Mouse (Mus musculus): ENCODE measurements at regions not wholly inside any gene's neighbourhood (a gene's known extent, or its start where the extent isn't known, plus 50 kb on each side); places are given as distances from the start of the nearest gene placed in this dataset.

DNA sequence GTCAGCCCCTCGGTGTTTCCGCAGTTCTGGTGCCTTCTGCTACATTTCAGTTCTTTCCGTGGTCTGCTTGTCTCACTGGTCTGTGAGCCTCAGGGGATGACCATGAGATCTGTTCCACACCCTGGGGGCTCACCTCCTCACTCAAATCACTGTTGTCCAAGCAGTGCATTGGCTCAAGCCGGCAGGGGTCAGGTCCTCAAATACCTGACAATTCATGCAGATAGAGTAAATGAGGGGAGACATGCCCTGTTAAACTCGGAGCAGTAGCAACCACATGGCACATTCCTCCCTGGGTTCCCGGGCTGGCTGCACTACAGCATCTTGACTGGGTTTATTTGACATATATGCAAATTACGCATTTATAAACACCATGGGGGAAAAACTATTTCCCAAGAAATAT lies 84.0 kb upstream of the Zmiz1 start:
- DNase-seq (ENCODE audit: low read depth), result peak; percentile 31
- TF ChIP-seq POLR2A (IDR thresholded peaks at IDR 0.05; ENCODE audit: borderline replicate concordance, extremely low read depth, insufficient read depth, insufficient read length, poor library complexity, severe bottlenecking), result no peak
- TF ChIP-seq CTCF (IDR thresholded peaks at IDR 0.05; ENCODE audit: borderline replicate concordance, extremely low read depth, insufficient read depth, insufficient read length), result no peak

DNA sequence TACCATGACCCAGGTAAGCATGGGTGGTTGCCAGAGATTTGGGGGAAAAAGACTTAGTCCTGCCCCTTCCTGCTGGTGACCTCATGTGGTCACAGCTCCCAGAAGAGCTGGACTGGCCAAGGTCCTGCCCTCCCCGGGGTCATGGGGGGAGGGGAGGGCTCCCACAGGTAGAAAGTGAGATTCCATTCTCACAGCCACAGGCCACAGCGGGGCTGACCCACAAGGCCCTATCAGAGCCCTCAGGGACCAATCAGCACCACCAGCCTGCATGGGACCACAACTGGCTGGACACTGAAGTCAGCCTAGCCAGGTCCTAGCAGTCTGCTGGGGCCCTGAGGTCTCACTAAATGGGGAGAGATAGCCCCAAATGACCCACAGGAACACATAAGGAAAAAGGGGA lies 81.9 kb upstream of the Zmiz1 start:
- TF ChIP-seq POLR2A (IDR thresholded peaks at IDR 0.05; ENCODE audit: borderline replicate concordance, extremely low read depth, insufficient read depth, insufficient read length, poor library complexity, severe bottlenecking), result no peak
- no peak for TF ChIP-seq CTCF (IDR thresholded peaks at IDR 0.05; ENCODE audit: borderline replicate concordance, extremely low read depth, insufficient read depth, insufficient read length)
- no peak for DNase-seq (ENCODE audit: low read depth)

DNA sequence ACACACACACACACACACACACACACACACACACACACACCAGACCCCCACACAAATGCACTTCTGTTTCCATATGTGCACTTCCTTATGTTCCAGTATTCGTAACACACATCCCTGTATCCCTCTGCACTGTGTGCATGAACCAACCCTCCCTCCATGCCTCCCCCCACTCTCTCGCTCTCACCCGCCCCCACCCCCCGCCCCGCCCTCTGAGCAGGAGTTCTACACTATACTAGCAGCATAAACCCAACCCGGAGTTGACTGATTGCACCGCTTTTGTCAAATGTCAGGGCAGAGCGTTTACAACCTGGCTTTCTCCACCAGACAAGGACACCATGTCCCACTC lies 81.5 kb upstream of the Zmiz1 start:
- no peak for DNase-seq (ENCODE audit: low read depth)
- no peak for TF ChIP-seq POLR2A (IDR thresholded peaks at IDR 0.05; ENCODE audit: borderline replicate concordance, extremely low read depth, insufficient read depth, insufficient read length, poor library complexity, severe bottlenecking)
- no peak for TF ChIP-seq CTCF (IDR thresholded peaks at IDR 0.05; ENCODE audit: borderline replicate concordance, extremely low read depth, insufficient read depth, insufficient read length)

DNA sequence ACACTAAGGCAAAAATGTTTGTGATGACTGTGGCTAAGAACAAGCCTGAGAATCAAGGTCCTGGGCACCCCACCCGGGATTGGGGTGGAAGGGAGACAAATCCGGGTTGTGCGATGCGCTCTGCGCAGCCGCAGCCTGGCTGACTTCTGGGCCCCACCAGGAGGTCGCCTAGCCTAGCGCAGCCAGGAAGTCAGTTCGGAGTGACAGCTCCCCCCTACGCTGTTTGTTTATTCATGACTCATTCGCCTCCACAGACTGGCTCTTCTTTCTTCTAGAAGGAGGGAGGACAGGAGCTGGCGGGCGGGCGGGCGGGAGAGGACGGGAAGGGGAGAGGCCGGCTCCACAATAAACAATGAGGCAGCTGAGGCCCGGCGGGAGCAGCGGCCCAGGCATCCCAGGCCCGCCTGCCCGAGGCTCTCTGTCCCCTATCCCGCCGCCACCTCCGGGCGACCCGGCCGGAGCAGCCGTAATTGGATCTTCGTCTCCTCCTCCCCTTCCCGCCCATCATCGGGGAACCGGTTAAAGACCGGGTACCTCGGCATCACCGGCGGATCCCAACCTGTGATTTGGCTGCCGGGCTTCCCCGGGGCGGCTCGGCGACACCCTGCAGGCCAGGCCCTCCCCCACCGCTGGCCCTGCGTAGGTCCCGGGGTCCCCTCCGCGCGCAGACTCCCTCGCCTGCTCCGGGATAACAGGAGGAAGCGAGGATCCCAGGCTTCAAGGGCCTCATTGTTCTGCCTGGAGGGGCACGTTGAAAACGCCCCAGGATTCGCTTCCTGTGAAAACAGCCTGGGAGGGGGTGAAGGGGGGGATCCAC lies 80.9 kb upstream of the Zmiz1 start:
- peak; percentile 98 for DNase-seq (ENCODE audit: low read depth)
- TF ChIP-seq POLR2A (IDR thresholded peaks at IDR 0.05; ENCODE audit: borderline replicate concordance, extremely low read depth, insufficient read depth, insufficient read length, poor library complexity, severe bottlenecking) (peak; percentile 11; the same call in 1 of the 2 replicates), CTCF (IDR thresholded peaks at IDR 0.05; ENCODE audit: borderline replicate concordance, extremely low read depth, insufficient read depth, insufficient read length) (no peak)

DNA sequence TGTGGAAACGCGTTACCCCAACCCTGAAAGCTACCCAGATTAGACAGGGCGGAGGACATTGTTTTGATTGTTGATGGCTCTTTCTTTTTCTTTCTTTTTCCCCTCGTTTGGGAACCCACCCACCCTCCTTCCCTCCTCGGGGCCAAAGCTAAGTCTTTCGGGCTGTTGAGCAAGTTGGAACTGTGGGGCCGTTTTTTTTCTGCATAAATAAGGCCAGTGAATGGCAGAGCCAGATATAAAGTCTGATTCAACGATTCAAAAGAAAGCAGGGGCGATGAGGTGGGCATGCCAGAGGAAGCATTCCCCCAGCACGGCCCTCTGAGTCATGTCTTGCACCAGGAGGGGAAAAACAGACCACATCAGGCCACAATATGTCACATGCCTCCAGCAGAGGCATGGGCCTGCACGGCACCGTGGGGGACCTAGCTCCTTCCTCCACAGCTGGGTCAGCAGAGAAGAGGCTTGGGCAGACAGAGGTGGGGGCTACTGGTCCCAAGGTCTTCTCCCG lies 80.2 kb upstream of the Zmiz1 start:
- peak; percentile 92 for DNase-seq (ENCODE audit: low read depth)
- TF ChIP-seq CTCF (IDR thresholded peaks at IDR 0.05; ENCODE audit: borderline replicate concordance, extremely low read depth, insufficient read depth, insufficient read length) (no peak), POLR2A (IDR thresholded peaks at IDR 0.05; ENCODE audit: borderline replicate concordance, extremely low read depth, insufficient read depth, insufficient read length, poor library complexity, severe bottlenecking) (no peak)

DNA sequence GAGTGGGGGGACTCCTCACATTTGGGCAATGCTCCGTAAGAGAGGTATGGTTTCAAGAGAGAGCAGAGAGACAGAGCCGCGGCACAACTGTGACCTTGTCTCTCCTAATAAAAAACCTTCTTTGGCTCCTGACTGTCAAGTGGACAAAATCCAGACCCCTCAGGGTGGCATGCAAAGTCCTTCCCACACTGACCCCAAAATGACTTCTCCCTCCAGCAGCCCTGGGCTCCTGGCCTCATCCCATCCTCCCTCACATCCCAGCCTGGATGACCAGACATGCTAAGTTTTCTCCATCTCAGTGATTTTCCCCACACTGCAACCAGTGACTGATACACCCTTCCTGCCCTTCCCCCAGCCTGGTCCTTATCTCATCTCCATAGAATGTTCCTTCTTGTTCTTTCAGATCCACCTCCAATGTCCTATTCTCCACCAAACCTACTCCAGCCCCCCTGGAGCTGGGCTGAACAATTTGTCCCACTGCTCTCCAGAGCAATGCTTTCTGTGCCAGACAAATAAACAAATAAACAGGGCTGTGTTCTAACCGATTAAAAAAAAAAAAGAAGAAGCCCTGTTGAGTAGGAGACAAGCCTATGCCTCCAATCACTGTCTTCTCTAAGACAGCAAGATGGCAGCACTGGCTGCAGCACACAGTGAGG lies 75.7 kb upstream of the Zmiz1 start:
- no peak for TF ChIP-seq POLR2A (IDR thresholded peaks at IDR 0.05; ENCODE audit: borderline replicate concordance, extremely low read depth, insufficient read depth, insufficient read length, poor library complexity, severe bottlenecking)
- TF ChIP-seq CTCF (IDR thresholded peaks at IDR 0.05; ENCODE audit: borderline replicate concordance, extremely low read depth, insufficient read depth, insufficient read length), result no peak
- no peak for DNase-seq (ENCODE audit: low read depth)

DNA sequence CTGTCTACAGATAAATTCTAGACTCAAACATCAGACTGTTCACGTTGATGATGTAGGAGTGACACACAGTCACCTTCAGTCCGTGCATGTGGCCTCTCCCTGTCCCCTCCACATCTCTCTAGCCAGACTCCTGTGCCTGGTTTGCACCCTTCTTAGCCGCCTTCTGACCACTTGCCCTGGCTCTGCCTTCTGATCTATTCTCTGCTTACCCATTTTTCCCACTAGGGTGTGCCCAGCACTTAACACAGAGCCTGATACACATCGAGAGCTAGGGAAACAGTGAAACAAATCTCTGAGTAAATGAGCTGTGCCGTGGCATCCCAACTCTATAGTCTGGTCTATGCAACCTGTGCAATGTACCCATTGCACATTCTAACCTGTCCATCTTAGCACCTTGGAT lies 73.3 kb upstream of the Zmiz1 start:
- no peak for DNase-seq (ENCODE audit: low read depth)
- TF ChIP-seq CTCF (IDR thresholded peaks at IDR 0.05; ENCODE audit: borderline replicate concordance, extremely low read depth, insufficient read depth, insufficient read length), result no peak
- TF ChIP-seq POLR2A (IDR thresholded peaks at IDR 0.05; ENCODE audit: borderline replicate concordance, extremely low read depth, insufficient read depth, insufficient read length, poor library complexity, severe bottlenecking), result no peak

DNA sequence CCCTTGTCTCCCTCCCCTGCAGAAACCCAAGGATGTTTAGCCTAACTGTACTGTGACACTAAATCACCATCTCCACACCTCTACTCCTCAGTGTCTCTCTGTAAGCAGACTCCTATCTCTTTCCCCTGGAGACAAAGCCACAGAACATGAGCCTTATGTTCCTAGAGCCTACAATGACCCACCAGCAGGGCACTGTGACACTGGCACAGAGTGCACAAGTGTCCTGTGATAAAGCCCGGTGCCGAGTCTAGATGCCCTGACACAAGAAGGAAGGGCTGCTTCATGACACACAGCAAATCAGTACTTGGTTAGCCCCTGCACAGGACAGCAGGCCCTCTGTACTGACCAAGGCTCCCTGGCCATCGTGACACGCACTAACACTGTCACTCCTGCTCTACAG lies 71.2 kb upstream of the Zmiz1 start:
- no peak for DNase-seq (ENCODE audit: low read depth)
- no peak for TF ChIP-seq POLR2A (IDR thresholded peaks at IDR 0.05; ENCODE audit: borderline replicate concordance, extremely low read depth, insufficient read depth, insufficient read length, poor library complexity, severe bottlenecking)
- no peak for TF ChIP-seq CTCF (IDR thresholded peaks at IDR 0.05; ENCODE audit: borderline replicate concordance, extremely low read depth, insufficient read depth, insufficient read length)

DNA sequence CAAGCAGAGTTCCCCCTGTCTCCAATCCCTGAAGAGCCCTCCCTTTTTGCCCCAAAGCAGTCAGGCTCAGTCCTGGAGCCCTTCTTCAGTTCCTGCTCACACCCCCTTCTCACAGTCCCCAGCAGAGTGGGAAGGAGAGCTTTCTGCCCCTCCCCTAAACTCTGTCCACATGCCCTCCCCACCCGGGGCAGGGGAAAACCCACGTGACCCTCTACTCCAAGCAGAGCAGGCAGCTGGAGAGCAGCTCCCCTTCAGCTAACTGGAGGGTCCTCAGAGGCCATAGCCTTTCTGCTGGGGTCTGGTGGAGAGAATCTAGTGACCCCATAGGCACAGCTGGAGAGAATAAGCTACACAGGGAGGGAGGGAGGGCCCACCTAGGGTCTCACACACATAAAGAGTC lies 69.7 kb upstream of the Zmiz1 start:
- DNase-seq (ENCODE audit: low read depth), result peak; percentile 31
- TF ChIP-seq POLR2A (IDR thresholded peaks at IDR 0.05; ENCODE audit: borderline replicate concordance, extremely low read depth, insufficient read depth, insufficient read length, poor library complexity, severe bottlenecking) (no peak), CTCF (IDR thresholded peaks at IDR 0.05; ENCODE audit: borderline replicate concordance, extremely low read depth, insufficient read depth, insufficient read length) (no peak)

DNA sequence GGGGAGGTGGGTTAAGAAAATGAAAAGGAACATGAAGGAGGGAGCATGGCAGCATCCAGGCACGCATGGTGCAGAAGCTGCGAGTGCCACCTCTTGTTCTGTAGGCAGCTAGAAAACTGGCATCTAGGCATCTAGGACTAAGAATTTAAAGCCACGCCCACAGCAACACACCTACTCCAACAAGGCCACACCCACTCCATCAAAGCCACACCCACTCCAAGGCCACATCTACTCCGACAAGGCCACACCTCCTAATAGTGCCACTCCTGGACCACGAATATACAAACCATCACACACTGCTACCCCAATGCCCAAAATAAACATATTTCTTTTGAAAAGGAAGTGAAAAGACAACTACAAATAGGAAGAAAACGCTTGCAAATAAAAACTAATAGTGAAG lies 66.6 kb upstream of the Zmiz1 start:
- TF ChIP-seq CTCF (IDR thresholded peaks at IDR 0.05; ENCODE audit: borderline replicate concordance, extremely low read depth, insufficient read depth, insufficient read length) (no peak), POLR2A (IDR thresholded peaks at IDR 0.05; ENCODE audit: borderline replicate concordance, extremely low read depth, insufficient read depth, insufficient read length, poor library complexity, severe bottlenecking) (no peak)

DNA sequence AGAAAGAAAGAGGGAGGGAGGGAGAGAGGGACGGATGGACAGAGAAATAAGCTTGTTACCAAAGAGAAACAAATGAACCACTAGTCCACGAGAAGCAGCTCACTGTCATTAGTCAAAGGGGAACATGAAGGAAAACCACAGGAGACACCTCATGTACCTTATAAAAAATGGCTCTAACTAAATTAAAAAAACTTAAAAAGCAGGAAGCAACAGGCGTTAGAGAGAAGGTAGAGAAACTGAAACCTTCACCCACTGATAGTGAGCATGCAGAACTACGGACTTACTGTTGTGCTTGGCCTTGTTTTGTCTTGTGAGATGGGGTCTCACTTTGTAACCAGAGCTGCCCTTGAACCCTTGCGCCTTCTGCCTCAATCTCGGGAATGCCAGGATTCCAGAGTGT lies 66.0 kb upstream of the Zmiz1 start:
- TF ChIP-seq POLR2A (IDR thresholded peaks at IDR 0.05; ENCODE audit: borderline replicate concordance, extremely low read depth, insufficient read depth, insufficient read length, poor library complexity, severe bottlenecking) (no peak), CTCF (IDR thresholded peaks at IDR 0.05; ENCODE audit: borderline replicate concordance, extremely low read depth, insufficient read depth, insufficient read length) (no peak)
- no peak for DNase-seq (ENCODE audit: low read depth)

More for the DNA sequence above, 66.6 kb upstream of the Zmiz1 start:
- DNase-seq (ENCODE audit: low read depth), result no peak

DNA sequence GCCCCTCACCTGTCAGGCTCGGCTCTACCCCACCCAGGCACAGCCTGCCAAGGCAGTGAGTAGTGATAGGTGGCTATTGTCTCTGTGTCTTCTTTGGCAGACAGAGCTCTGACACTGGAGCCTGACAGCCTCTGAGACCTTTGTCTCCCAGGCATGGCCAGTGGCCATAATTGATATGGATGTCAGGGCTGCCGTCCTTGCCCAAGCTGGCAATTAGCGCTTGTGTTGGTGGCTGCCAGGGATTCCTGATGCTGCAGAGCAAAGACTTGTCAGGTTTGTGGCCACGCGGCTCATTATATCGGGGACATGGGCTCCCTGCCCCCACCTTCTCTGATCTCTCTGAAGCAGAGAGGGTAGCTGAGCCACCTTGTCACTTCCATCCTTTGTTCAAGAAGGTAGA lies 64.1 kb upstream of the Zmiz1 start:
- TF ChIP-seq POLR2A (IDR thresholded peaks at IDR 0.05; ENCODE audit: borderline replicate concordance, extremely low read depth, insufficient read depth, insufficient read length, poor library complexity, severe bottlenecking) (no peak), CTCF (IDR thresholded peaks at IDR 0.05; ENCODE audit: borderline replicate concordance, extremely low read depth, insufficient read depth, insufficient read length) (no peak)
- DNase-seq (ENCODE audit: low read depth), result peak; percentile 72

Data from brain, embryonic 14.5 days (tissue).